Mouse (Mus musculus): ENCODE data around the gene Ptpn6. TPM values are rescaled to one million over a fixed set of nuclear protein-coding genes. Genes with fewer than 3 reads are reported as not detected.

Ptpn6 gene
- polyA plus RNA-seq, 1 experiment from 2014 or later = 16.4 TPM

GRCm38 (mm10) chr6:124744755-124745321 is 6.3 kb upstream of the Ptpn6 start:
- Histone ChIP-seq H3K4me2 (replicated peaks; ENCODE audit: low read depth, low read length) (peak overlapping the region; percentile 94), H3K4me1 (ENCODE audit: insufficient read depth, low read length) (peaks cover 35% of the 10 kb centered on the region), H3K9me3 (ENCODE audit: low read length) (no peaks in the 10 kb centered on the region), H3K36me3 (ENCODE audit: insufficient read depth, low read length) (peaks cover 36% of the 10 kb centered on the region), H3K27me3 (ENCODE audit: insufficient read depth, low read length) (no peaks in the 10 kb centered on the region), H3K4me3 (ENCODE audit: low read length) (peak overlapping the region; percentile 58), H3K27ac (ENCODE audit: low read length) (peak overlapping the region; percentile 82), H3K9ac (replicated peaks; ENCODE audit: low read length) (peak overlapping the region; percentile 67)
- ATAC-seq (ENCODE audit: low FRiP score, low TSS enrichment) = no peak
- 49% methylated on average over 26 of the region's 26 CpGs for WGBS

GRCm38 (mm10) chr6:124743647-124744046 is 5.1 kb upstream of the Ptpn6 start:
- H3K9me3 ChIP-seq (ENCODE audit: low read length) = no peaks in the 10 kb centered on the region
- H3K36me3 ChIP-seq (ENCODE audit: insufficient read depth, low read length) = peaks cover 29% of the 10 kb centered on the region
- no peak overlapping the region for H3K4me3 ChIP-seq (ENCODE audit: low read length)
- H3K27ac ChIP-seq (ENCODE audit: low read length) = no peak overlapping the region
- no peaks in the 10 kb centered on the region for H3K27me3 ChIP-seq (ENCODE audit: insufficient read depth, low read length)
- no peak for ATAC-seq (ENCODE audit: low FRiP score, low TSS enrichment)
- no peak overlapping the region for H3K4me2 ChIP-seq (replicated peaks; ENCODE audit: low read depth, low read length)
- no peak overlapping the region for H3K9ac ChIP-seq (replicated peaks; ENCODE audit: low read length)
- H3K4me1 ChIP-seq (ENCODE audit: insufficient read depth, low read length) = peaks cover 46% of the 10 kb centered on the region
- 78% methylated on average over 8 of the region's 8 CpGs for WGBS

GRCm38 (mm10) chr6:124742839-124743514 is 4.5 kb upstream of the Ptpn6 start:
- Histone ChIP-seq H3K27ac (ENCODE audit: low read length) (no peak overlapping the region), H3K4me1 (ENCODE audit: insufficient read depth, low read length) (peaks cover 53% of the 10 kb centered on the region), H3K36me3 (ENCODE audit: insufficient read depth, low read length) (peaks cover 23% of the 10 kb centered on the region), H3K27me3 (ENCODE audit: insufficient read depth, low read length) (no peaks in the 10 kb centered on the region), H3K9me3 (ENCODE audit: low read length) (no peaks in the 10 kb centered on the region), H3K4me3 (ENCODE audit: low read length) (no peak overlapping the region), H3K9ac (replicated peaks; ENCODE audit: low read length) (no peak overlapping the region), H3K4me2 (replicated peaks; ENCODE audit: low read depth, low read length) (no peak overlapping the region)
- no peak for ATAC-seq (ENCODE audit: low FRiP score, low TSS enrichment)
- 88% methylated on average over 15 of the region's 15 CpGs for WGBS

GRCm38 (mm10) chr6:124741842-124742241 is 3.3 kb upstream of the Ptpn6 start:
- Histone ChIP-seq H3K36me3 (ENCODE audit: insufficient read depth, low read length) (peaks cover 13% of the 10 kb centered on the region; the same call in 1 of the 2 replicates), H3K9ac (replicated peaks; ENCODE audit: low read length) (peak overlapping the region; percentile 89), H3K9me3 (ENCODE audit: low read length) (no peaks in the 10 kb centered on the region), H3K4me1 (ENCODE audit: insufficient read depth, low read length) (peaks cover 48% of the 10 kb centered on the region), H3K27ac (ENCODE audit: low read length) (peak overlapping the region; percentile 99), H3K4me2 (replicated peaks; ENCODE audit: low read depth, low read length) (peak overlapping the region; percentile 78), H3K27me3 (ENCODE audit: insufficient read depth, low read length) (no peaks in the 10 kb centered on the region), H3K4me3 (ENCODE audit: low read length) (peak overlapping the region; percentile 67)
- no peak for ATAC-seq (ENCODE audit: low FRiP score, low TSS enrichment)
- 69% methylated on average over 3 of the region's 3 CpGs for WGBS

GRCm38 (mm10) chr6:124740888-124741761 is 2.6 kb upstream of the Ptpn6 start, which contains the start of gene Grcc10:
TSS of gene Grcc10 (minus strand) at chr6:124741374.
- H3K9me3 ChIP-seq (ENCODE audit: low read length) = no peaks in the 10 kb centered on the region
- peak within 1 kb of the TSS; percentile 67 for H3K4me3 ChIP-seq (ENCODE audit: low read length)
- H3K36me3 ChIP-seq (ENCODE audit: insufficient read depth, low read length) = peaks cover 13% of the 10 kb centered on the region; the same call in 1 of the 2 replicates
- H3K27ac ChIP-seq (ENCODE audit: low read length) = peak within 1 kb of the TSS; percentile 99
- peak within 1 kb of the TSS; percentile 89 for H3K9ac ChIP-seq (replicated peaks; ENCODE audit: low read length)
- H3K4me1 ChIP-seq (ENCODE audit: insufficient read depth, low read length) = peaks cover 41% of the 10 kb centered on the region
- ATAC-seq (ENCODE audit: low FRiP score, low TSS enrichment) = peak; percentile 83
- no peaks in the 10 kb centered on the region for H3K27me3 ChIP-seq (ENCODE audit: insufficient read depth, low read length)
- H3K4me2 ChIP-seq (replicated peaks; ENCODE audit: low read depth, low read length) = peak within 1 kb of the TSS; percentile 78
- under 1% methylated on average over 41 of the region's 41 CpGs for WGBS

GRCm38 (mm10) chr6:124740211-124740887 is 1.8 kb upstream of the Ptpn6 start:
- Histone ChIP-seq H3K4me3 (ENCODE audit: low read length) (peak overlapping the region; percentile 67), H3K4me2 (replicated peaks; ENCODE audit: low read depth, low read length) (peak overlapping the region; percentile 78), H3K27me3 (ENCODE audit: insufficient read depth, low read length) (no peaks in the 10 kb centered on the region), H3K9me3 (ENCODE audit: low read length) (no peaks in the 10 kb centered on the region), H3K9ac (replicated peaks; ENCODE audit: low read length) (peak overlapping the region; percentile 89), H3K27ac (ENCODE audit: low read length) (peak overlapping the region; percentile 99), H3K4me1 (ENCODE audit: insufficient read depth, low read length) (peaks cover 36% of the 10 kb centered on the region), H3K36me3 (ENCODE audit: insufficient read depth, low read length) (peaks cover 13% of the 10 kb centered on the region; the same call in 1 of the 2 replicates)
- under 1% methylated on average over 28 of the region's 29 CpGs for WGBS
- no peak; the same call in none of the 2 replicates for ATAC-seq (ENCODE audit: low FRiP score, low TSS enrichment)

GRCm38 (mm10) chr6:124739231-124739796 is 800 bp upstream of the Ptpn6 start:
- Histone ChIP-seq H3K4me1 (ENCODE audit: insufficient read depth, low read length) (peaks cover 29% of the 10 kb centered on the region), H3K4me2 (replicated peaks; ENCODE audit: low read depth, low read length) (no peak overlapping the region), H3K27ac (ENCODE audit: low read length) (peak overlapping the region; percentile 99)

GRCm38 (mm10) chr6:124737040-124737439 is 1.5 kb downstream of the Ptpn6 start:
- 83% methylated on average over 11 of the region's 11 CpGs for WGBS
- no peak overlapping the region for H3K27ac ChIP-seq (ENCODE audit: low read length)
- no peak for ATAC-seq (ENCODE audit: low FRiP score, low TSS enrichment)
- no peak overlapping the region for H3K9ac ChIP-seq (replicated peaks; ENCODE audit: low read length)
- no peaks in the 10 kb centered on the region for H3K27me3 ChIP-seq (ENCODE audit: insufficient read depth, low read length)
- H3K4me1 ChIP-seq (ENCODE audit: insufficient read depth, low read length) = peaks cover 37% of the 10 kb centered on the region
- H3K36me3 ChIP-seq (ENCODE audit: insufficient read depth, low read length) = 0 out of 2 replicates have a peak, but pooled peaks cover 3% of the 10 kb centered on the region
- no peak overlapping the region for H3K4me2 ChIP-seq (replicated peaks; ENCODE audit: low read depth, low read length)
- no peaks in the 10 kb centered on the region for H3K9me3 ChIP-seq (ENCODE audit: low read length)
- no peak overlapping the region for H3K4me3 ChIP-seq (ENCODE audit: low read length)

More at GRCm38 (mm10) chr6:124739231-124739796, 800 bp upstream of the Ptpn6 start:
- no peak for ATAC-seq (ENCODE audit: low FRiP score, low TSS enrichment)
- Histone ChIP-seq H3K27me3 (ENCODE audit: insufficient read depth, low read length) (no peaks in the 10 kb centered on the region), H3K9me3 (ENCODE audit: low read length) (no peaks in the 10 kb centered on the region), H3K4me3 (ENCODE audit: low read length) (no peak overlapping the region), H3K36me3 (ENCODE audit: insufficient read depth, low read length) (peaks cover 13% of the 10 kb centered on the region; the same call in 1 of the 2 replicates), H3K9ac (replicated peaks; ENCODE audit: low read length) (peak overlapping the region; percentile 45; the same call in 1 of the 2 replicates)
- WGBS = 81% methylated on average over 10 of the region's 10 CpGs

GRCm38 (mm10) chr6:124734417-124734816 is 4.1 kb downstream of the Ptpn6 start:
- Histone ChIP-seq H3K36me3 (ENCODE audit: insufficient read depth, low read length) (0 out of 2 replicates have a peak, but pooled peaks cover 3% of the 10 kb centered on the region), H3K27ac (ENCODE audit: low read length) (no peak overlapping the region), H3K4me1 (ENCODE audit: insufficient read depth, low read length) (peaks cover 23% of the 10 kb centered on the region), H3K9ac (replicated peaks; ENCODE audit: low read length) (no peak overlapping the region), H3K4me2 (replicated peaks; ENCODE audit: low read depth, low read length) (no peak overlapping the region), H3K27me3 (ENCODE audit: insufficient read depth, low read length) (no peaks in the 10 kb centered on the region), H3K4me3 (ENCODE audit: low read length) (no peak overlapping the region), H3K9me3 (ENCODE audit: low read length) (no peaks in the 10 kb centered on the region)
- WGBS = 87% methylated on average over 3 of the region's 3 CpGs
- ATAC-seq (ENCODE audit: low FRiP score, low TSS enrichment) = no peak
